Mouse (Mus musculus) splenic B cell, adult 2 months (primary cell): Measurements from ENCODE around the gene Csf2rb.
"Not testable (repeated sequence)": the region's sequence is repeated elsewhere in the genome, so short reads cannot be mapped to it uniquely, and the experiment has no call there.

Experiments
- DNase-seq: peaks from one replicate; pipeline ENCODE4 v3.0.0-alpha.2; 2011; ENCODE audit warnings: low read depth, low spot score
- H3K27me3 ChIP-seq: 2 replicates; pipeline ENCODE4 v1.6.1; 2012; ENCODE audit warnings: mild to moderate bottlenecking, low read length, moderate library complexity, mixed read lengths; ENCODE audit not compliant: control insufficient read depth, poor library complexity, insufficient read depth, severe bottlenecking
- H3K36me3 ChIP-seq: 2 replicates; pipeline ENCODE4 v1.6.1; 2012; ENCODE audit warnings: mild to moderate bottlenecking, low read length, moderate library complexity, mixed read lengths; ENCODE audit not compliant: control insufficient read depth, poor library complexity, insufficient read depth, severe bottlenecking

Csf2rb gene

DNA sequence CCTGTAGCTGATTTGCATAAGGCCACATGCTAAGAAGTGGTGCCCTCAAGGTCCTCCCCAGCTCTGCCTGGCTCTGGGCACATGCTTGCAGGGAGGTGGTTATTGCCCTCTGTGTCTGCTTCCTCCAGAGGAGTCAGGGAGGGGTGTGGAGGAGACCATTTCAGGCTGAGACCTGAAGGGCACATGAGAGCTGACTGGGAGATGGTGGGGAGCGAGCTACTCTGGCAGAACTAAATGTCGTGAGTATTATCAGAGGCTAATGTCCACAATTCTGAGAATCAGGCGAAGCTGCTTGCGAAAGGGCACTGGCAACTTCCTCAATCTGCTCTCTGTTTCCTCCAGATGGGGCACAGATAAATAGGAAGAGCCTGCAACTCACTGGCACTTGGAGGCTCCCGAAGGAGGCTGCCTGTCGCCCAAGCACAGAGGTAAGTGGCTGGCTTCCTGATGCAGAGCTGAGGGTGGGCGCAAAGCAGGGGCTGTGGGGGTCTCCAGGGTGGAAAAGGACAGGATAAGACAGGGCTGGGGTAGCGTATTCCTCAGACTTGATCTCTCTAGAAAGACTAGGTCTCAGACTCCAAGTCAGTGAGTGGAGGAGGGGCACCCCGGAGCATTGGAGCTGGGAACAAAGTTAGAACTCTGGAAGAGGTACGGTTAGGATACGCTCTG, at the start of gene Csf2rb:
TSS of gene Csf2rb (plus strand) at position 82 of the 669 bp plus-strand sequence.
- DNase-seq = peak; percentile 47
- Histone ChIP-seq H3K27me3 (no peaks in the 10 kb centered on the region), H3K36me3 (no peaks in the 10 kb centered on the region)

GRCm38 (mm10) chr15:78278308-78278707, 47.2 kb upstream of the Csf2rb start:
- H3K27me3 ChIP-seq = no peaks in the 10 kb centered on the region
- DNase-seq = no peak
- H3K36me3 ChIP-seq = no peaks in the 10 kb centered on the region

GRCm38 (mm10) chr15:78287941-78288340, 37.6 kb upstream of the Csf2rb start:
- no peak for DNase-seq
- Histone ChIP-seq H3K36me3 (no peaks in the 10 kb centered on the region), H3K27me3 (no peaks in the 10 kb centered on the region)

DNA sequence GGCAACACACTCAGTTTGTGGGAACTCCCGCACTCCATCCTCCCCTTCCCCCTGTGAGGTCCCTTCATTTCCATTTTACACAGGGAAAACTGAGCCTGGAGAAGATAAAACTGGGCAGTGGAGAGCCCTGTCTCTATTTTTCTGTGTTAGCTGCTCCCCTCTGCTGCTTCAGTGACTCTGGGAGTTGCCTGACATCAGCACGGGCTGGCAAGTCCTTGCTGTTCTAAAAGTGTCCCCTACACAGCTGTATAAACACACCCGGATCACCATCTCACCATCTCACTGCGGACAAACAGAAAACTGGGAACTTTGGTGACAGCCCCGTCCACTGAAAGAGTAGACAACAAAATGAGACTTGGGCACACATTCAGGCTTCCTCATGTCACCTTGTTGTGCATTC, 35.8 kb upstream of the Csf2rb start:
- not testable (repeated sequence) for DNase-seq, H3K27me3 ChIP-seq, H3K36me3 ChIP-seq

DNA sequence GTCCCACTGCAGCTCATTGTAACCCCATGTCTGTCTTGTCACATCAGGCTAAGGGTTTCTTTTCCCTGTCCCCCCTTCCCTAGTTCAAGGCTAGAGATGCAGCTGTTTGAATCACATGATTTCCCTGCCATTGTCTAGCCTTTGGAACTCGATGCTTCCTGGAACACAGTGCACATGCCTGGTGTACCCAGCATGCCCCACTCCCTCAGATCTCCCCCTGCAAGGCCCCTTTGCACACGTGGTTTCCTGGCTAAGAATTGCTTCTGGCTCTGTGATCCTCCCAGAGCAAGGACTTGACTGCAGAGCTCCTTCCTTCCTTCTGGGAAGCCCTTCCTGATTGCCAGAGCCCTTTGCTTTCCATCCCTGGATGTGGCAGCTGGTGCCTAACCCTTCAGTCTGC, 32.3 kb upstream of the Csf2rb start:
- H3K27me3 ChIP-seq, H3K36me3 ChIP-seq, DNase-seq: not testable (repeated sequence)

DNA sequence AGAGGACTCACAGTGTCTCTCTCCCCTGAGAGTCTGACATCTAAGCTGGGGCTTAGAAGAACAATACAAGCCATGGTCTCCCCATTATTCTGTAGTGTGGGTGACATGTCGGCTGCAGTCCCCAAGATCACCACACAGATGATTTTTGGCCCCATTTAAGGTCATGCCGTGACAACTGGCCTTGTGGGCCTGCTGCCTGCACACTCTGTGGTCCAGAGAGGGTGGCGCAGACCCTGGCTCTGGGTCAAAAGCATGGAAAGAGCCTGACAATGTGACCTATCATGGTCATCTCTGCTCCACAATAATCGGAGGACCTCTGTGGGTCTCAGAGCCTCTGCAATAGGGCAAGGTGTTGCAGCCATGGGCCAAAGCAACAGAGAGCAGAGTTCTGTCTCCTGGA, 31.8 kb upstream of the Csf2rb start:
- DNase-seq = no peak
- no peaks in the 10 kb centered on the region for H3K27me3 ChIP-seq
- H3K36me3 ChIP-seq = no peaks in the 10 kb centered on the region

DNA sequence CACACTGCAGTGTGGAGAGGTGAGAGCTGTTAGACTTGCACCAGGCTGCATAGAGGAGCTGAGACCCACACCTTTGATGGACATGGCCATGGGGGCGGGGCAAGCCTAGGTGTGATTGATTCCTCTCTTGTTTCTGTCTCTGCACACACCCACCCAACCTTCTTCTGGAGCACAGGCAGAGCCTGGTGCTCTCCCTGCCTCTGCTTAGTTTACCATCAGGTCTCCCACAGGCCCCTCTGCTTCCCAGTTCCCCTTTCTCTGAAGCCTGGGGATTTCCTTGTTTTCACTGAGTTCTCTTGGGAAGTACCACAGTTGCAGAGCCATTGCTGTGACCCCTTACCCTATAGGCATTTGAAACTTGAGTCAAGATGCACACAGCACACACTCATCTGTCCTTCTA, 27.0 kb upstream of the Csf2rb start:
- H3K36me3 ChIP-seq = no peaks in the 10 kb centered on the region
- no peak for DNase-seq
- no peaks in the 10 kb centered on the region for H3K27me3 ChIP-seq

GRCm38 (mm10) chr15:78299641-78300040, 25.9 kb upstream of the Csf2rb start:
- H3K36me3 ChIP-seq = no peaks in the 10 kb centered on the region
- DNase-seq = no peak
- no peaks in the 10 kb centered on the region for H3K27me3 ChIP-seq

DNA sequence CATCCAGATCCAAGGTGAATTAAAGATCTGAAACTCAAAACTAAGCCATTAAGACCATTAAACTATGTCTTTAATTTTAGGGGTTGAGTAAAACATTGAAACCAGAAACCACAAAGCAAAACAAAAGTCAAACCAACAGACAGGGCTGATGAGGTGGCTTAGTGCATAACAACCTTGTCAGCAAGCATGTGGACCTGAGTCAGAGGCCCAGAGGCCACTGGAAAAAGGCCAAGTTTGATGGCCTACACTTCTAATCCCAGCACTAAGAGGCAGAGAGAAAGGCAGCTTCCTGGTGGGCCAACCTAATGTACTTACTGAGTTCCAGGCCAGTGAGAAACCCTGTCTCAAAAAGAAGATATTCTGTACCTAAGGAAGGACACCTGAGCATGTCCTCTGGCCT, 24.8 kb upstream of the Csf2rb start:
- no peaks in the 10 kb centered on the region for H3K36me3 ChIP-seq
- no peak for DNase-seq

GRCm38 (mm10) chr15:78302718-78303117, 22.8 kb upstream of the Csf2rb start:
- H3K36me3 ChIP-seq = no peaks in the 10 kb centered on the region
- DNase-seq = no peak
- H3K27me3 ChIP-seq = no peaks in the 10 kb centered on the region

More for the DNA sequence above, 24.8 kb upstream of the Csf2rb start:
- no peaks in the 10 kb centered on the region for H3K27me3 ChIP-seq

DNA sequence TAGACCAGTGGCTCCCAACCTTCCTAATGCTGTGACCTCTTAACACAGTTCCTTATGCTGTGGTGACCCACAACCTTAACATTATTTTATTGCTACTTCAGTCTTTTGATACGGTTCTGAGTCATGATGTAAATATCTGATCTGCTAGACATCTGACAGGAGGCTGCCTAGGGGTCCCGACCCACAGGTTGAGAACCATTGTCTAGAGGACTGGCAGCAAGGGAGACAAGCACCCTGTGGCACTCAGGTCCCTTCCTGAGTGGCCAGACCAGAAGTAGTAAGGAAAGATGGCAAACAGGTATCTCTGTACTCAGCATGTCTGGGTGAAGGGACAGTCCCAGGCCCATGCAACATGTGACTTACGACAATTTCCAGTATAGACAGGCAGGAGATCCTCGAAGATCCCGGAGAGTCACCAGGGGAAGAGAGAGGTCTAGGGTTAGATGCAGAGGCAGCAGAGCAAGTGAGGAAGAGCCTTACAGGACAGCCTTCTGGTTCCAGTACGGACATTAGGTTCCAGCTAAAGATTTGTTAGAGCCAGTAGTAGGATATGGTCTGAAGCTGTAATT, 21.8 kb upstream of the Csf2rb start:
- no peaks in the 10 kb centered on the region for H3K36me3 ChIP-seq
- no peaks in the 10 kb centered on the region for H3K27me3 ChIP-seq
- no peak for DNase-seq

DNA sequence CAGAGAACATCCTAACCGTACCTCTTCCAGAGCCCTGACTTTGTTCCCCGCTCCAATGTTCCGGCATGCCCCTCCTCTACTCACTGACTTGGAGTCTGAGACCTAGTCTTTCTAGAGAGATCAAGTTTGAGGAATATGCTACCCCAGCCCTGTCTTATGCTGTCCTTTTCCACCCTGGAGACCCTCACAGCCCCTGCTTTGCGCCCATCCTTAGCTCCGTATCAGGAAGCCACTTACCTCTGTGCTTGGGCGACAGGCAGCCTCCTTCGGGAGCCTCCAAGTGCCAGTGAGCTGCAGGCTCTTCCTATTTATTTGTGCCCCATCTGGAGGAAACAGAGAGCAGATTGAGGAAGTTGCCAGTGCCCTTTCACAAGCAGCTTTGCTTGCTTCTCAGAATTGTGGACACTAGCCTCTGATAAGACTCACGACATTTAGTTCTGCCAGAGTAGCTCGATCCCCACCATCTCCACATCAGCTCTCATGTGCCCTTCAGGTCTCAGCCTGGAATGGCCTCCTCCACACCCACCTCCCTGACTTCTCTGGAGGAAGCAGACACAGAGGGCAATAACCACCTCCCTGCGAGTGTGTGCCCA, 20.1 kb upstream of the Csf2rb start, which contains the start of gene Csf2rb2:
TSS of gene Csf2rb2 (minus strand) at position 381 of the 593 bp plus-strand sequence.
- no peaks in the 10 kb centered on the region for H3K36me3 ChIP-seq
- peak; percentile 30 for DNase-seq

GRCm38 (mm10) chr15:78309865-78310264, 15.7 kb upstream of the Csf2rb start:
- no peaks in the 10 kb centered on the region for H3K27me3 ChIP-seq
- no peaks in the 10 kb centered on the region for H3K36me3 ChIP-seq
- no peak for DNase-seq

More for the DNA sequence above, 20.1 kb upstream of the Csf2rb start, which contains the start of gene Csf2rb2:
- H3K27me3 ChIP-seq = no peaks in the 10 kb centered on the region

DNA sequence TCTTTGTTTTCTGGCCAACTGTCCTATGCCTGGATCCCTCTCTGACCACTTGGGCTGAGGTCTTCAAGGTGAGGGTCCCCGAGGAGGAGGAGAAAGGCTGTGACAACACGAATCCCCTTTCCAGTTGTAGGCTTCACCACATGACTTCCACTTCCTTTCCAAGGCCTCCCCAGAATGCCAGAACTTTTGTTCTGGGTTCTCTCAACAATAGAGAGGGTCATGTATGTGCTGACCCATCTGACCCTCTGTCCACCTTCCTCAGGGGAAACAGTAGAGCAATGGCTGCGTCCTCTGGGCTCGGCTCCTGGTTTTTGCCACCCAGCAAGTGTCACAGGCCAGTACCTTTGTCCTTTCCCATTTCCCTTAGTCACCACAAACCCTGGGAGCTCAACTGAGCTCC, 14.6 kb upstream of the Csf2rb start:
- H3K27me3 ChIP-seq = no peaks in the 10 kb centered on the region
- no peaks in the 10 kb centered on the region for H3K36me3 ChIP-seq
- DNase-seq = no peak

GRCm38 (mm10) chr15:78312421-78313233, 12.9 kb upstream of the Csf2rb start:
- H3K36me3 ChIP-seq, DNase-seq, H3K27me3 ChIP-seq: not testable (repeated sequence)
